Mouse (Mus musculus) lung, postnatal 0 days (tissue): ENCODE results near the gene Spg21.

ENCODE experiments used
- CTCF ChIP-seq: IDR thresholded peaks from 2 replicates; pipeline ENCODE4 v1.5.1; 2016; ENCODE audit warnings: antibody characterized with exemption, mild to moderate bottlenecking
- EP300 ChIP-seq: IDR thresholded peaks from 2 replicates; pipeline ENCODE4 v1.6.1; 2016; ENCODE audit warnings: antibody characterized with exemption, mild to moderate bottlenecking, control low read depth

GRCm38 (mm10) chr9:65458975-65459374, 1.8 kb upstream of the Spg21 start:
- no peak for TF ChIP-seq CTCF
- no peak for TF ChIP-seq EP300
